Mouse (Mus musculus): ENCODE measurements at regions not wholly inside any gene's neighbourhood (a gene's known extent, or its start where the extent isn't known, plus 50 kb on each side); places are given as distances from the start of the nearest gene placed in this dataset.

- TF ChIP-seq CTCF (IDR thresholded peaks at IDR 0.05; ENCODE audit: low read depth), result no peak
- TF ChIP-seq EP300 (IDR thresholded peaks at IDR 0.05; ENCODE audit: low read depth), result no peak
Observed at GRCm38 (mm10) chr5:26494003-26494402, 236.5 kb downstream of the Gm7361 start.

All from liver, postnatal 0 days (tissue).